Mouse (Mus musculus) WW6 (cell line): ENCODE results near the gene Hs2st1.

Experiments
- DNase-seq: peaks from one replicate; pipeline ENCODE4 v3.0.0-alpha.2; 2013; ENCODE audit warnings: low read depth, low spot score

Gene Hs2st1

GRCm38 (mm10) chr3:144553942-144554341 is 16.0 kb downstream of the Hs2st1 start:
- no peak for DNase-seq

- DNase-seq, result no peak
Measured at GRCm38 (mm10) chr3:144551416-144551815, 18.6 kb downstream of the Hs2st1 start.

- no peak for DNase-seq
Measured at GRCm38 (mm10) chr3:144550659-144551058, 19.3 kb downstream of the Hs2st1 start.

GRCm38 (mm10) chr3:144550036-144550435 is 19.9 kb downstream of the Hs2st1 start:
- no peak for DNase-seq

- no peak for DNase-seq
Measured at GRCm38 (mm10) chr3:144548186-144548845, 21.7 kb downstream of the Hs2st1 start.

GRCm38 (mm10) chr3:144546490-144546889 is 23.5 kb downstream of the Hs2st1 start:
- DNase-seq, result no peak

GRCm38 (mm10) chr3:144545832-144546231 is 24.1 kb downstream of the Hs2st1 start:
- no peak for DNase-seq

- DNase-seq, result no peak
Measured at GRCm38 (mm10) chr3:144545152-144545551, 24.8 kb downstream of the Hs2st1 start.

GRCm38 (mm10) chr3:144541906-144542438 is 28.0 kb downstream of the Hs2st1 start:
- DNase-seq, result no peak

- no peak for DNase-seq
Measured at GRCm38 (mm10) chr3:144540805-144541204, 29.2 kb downstream of the Hs2st1 start.

GRCm38 (mm10) chr3:144539051-144539450 is 30.9 kb downstream of the Hs2st1 start:
- no peak for DNase-seq

- DNase-seq, result no peak
Measured at GRCm38 (mm10) chr3:144537078-144537855, 32.7 kb downstream of the Hs2st1 start.

GRCm38 (mm10) chr3:144535056-144535455 is 34.9 kb downstream of the Hs2st1 start:
- no peak for DNase-seq

GRCm38 (mm10) chr3:144531023-144531422 is 39.0 kb downstream of the Hs2st1 start:
- DNase-seq, result no peak

- no peak for DNase-seq
Measured at GRCm38 (mm10) chr3:144527918-144528317, 42.1 kb downstream of the Hs2st1 start.

- DNase-seq, result no peak
Measured at GRCm38 (mm10) chr3:144519581-144520272, 50.3 kb downstream of the Hs2st1 start.

GRCm38 (mm10) chr3:144518917-144519316 is 51.1 kb downstream of the Hs2st1 start:
- DNase-seq, result no peak

- DNase-seq, result no peak
Measured at GRCm38 (mm10) chr3:144515286-144515685, 54.7 kb downstream of the Hs2st1 start.

GRCm38 (mm10) chr3:144514122-144514505 is 55.9 kb downstream of the Hs2st1 start:
- no peak for DNase-seq

GRCm38 (mm10) chr3:144513169-144514121 is 56.5 kb downstream of the Hs2st1 start:
- DNase-seq, result no peak

- no peak for DNase-seq
Measured at GRCm38 (mm10) chr3:144510724-144511123, 59.3 kb downstream of the Hs2st1 start.
